Comparison of ENCODE assay signal across 22 mouse cellular contexts in genomic region chr10:54551734-54552397, GRCm38 (mm10).
DNase-seq lines count a peak whose midpoint lies in the region; ATAC-seq lines count a peak whose summit lies in the region.
"Had no signal": no experiment of that assay in that cellular context is flagged by ENCODE, and none has a peak within 500 bp of the region (broad histone marks: within the 10 kb centered on the region; RNA-seq: fewer than 3 reads in every experiment).

No protein-coding gene starts in this region.

- peak; percentile 1 for DNase-seq in embryonic facial prominence, embryonic 14.5 days (ENCODE audit: low spot score)
- no peak for DNase-seq in embryonic facial prominence, embryonic 10.5 days (ENCODE audit: low spot score)
- DNase-seq in left cerebral cortex, adult 11 months (ENCODE audit: low spot score): peak; percentile 10
- no peak for DNase-seq in left cerebral cortex, postnatal 4 days
- DNase-seq in right cerebral cortex, postnatal 10 days (ENCODE audit: low spot score in 2 of 2): peak; percentile 28 to 33
- no peak for DNase-seq in urinary bladder, postnatal 25 days (ENCODE audit: low spot score)
- DNase-seq in midbrain, embryonic 11.5 days (ENCODE audit: low spot score, missing footprints): no peak
- DNase-seq: cerebellum, adult 11-12 months; cerebellum, postnatal 36 days; gastrocnemius, adult 2 months; heart, postnatal 36 days had no signal

- no peak overlapping the region for H3K27ac ChIP-seq in embryonic facial prominence, embryonic 14.5 days (replicated peaks; ENCODE audit: low read depth, low read length)
- no peak overlapping the region for H3K27ac ChIP-seq in embryonic facial prominence, embryonic 10.5 days (replicated peaks)
- no peak overlapping the region for H3K27ac ChIP-seq in midbrain, embryonic 11.5 days (ENCODE audit: low read depth, low read length)
- H3K27ac ChIP-seq: gastrocnemius, adult 2 months; heart, embryonic 13.5 days; hindbrain, embryonic 15.5 days; kidney, postnatal 0 days; left cerebral cortex, adult 2 months; limb, embryonic 15.5 days; midbrain, embryonic 13.5 days; neural tube, embryonic 15.5 days had no signal

- no peak overlapping the region for H3K9ac ChIP-seq in embryonic facial prominence, embryonic 14.5 days (ENCODE audit: low read depth, low read length)
- H3K9ac ChIP-seq in midbrain, embryonic 11.5 days (ENCODE audit: low read length): no peak overlapping the region
- H3K9ac ChIP-seq: heart, embryonic 13.5 days; hindbrain, embryonic 15.5 days; limb, embryonic 15.5 days; midbrain, embryonic 13.5 days; neural tube, embryonic 15.5 days had no signal

- H3K36me3 ChIP-seq in embryonic facial prominence, embryonic 14.5 days (ENCODE audit: control insufficient read depth, insufficient read depth, low read length): no peaks in the 10 kb centered on the region
- no peaks in the 10 kb centered on the region for H3K36me3 ChIP-seq in embryonic facial prominence, embryonic 10.5 days (replicated peaks)
- no peaks in the 10 kb centered on the region for H3K36me3 ChIP-seq in midbrain, embryonic 11.5 days (ENCODE audit: control insufficient read depth, insufficient read depth, low read length)
- H3K36me3 ChIP-seq: heart, embryonic 13.5 days; hindbrain, embryonic 15.5 days; limb, embryonic 15.5 days; midbrain, embryonic 13.5 days; neural tube, embryonic 15.5 days had no signal

- no peaks in the 10 kb centered on the region for H3K9me3 ChIP-seq in embryonic facial prominence, embryonic 14.5 days (ENCODE audit: control insufficient read depth, low read length)
- H3K9me3 ChIP-seq in embryonic facial prominence, embryonic 10.5 days: no peaks in the 10 kb centered on the region
- H3K9me3 ChIP-seq in midbrain, embryonic 11.5 days (ENCODE audit: control insufficient read depth, low read length): no peaks in the 10 kb centered on the region
- H3K9me3 ChIP-seq: heart, embryonic 13.5 days; hindbrain, embryonic 15.5 days; limb, embryonic 15.5 days; midbrain, embryonic 13.5 days; neural tube, embryonic 15.5 days had no signal

- H3K4me3 ChIP-seq in embryonic facial prominence, embryonic 14.5 days (ENCODE audit: low read depth, low read length): no peak overlapping the region
- H3K4me3 ChIP-seq in embryonic facial prominence, embryonic 10.5 days: no peak overlapping the region
- H3K4me3 ChIP-seq in midbrain, embryonic 11.5 days (ENCODE audit: low read depth, low read length): no peak overlapping the region
- H3K4me3 ChIP-seq: erythroblast, embryonic 14.5 days; gastrocnemius, adult 2 months; heart, embryonic 13.5 days; hindbrain, embryonic 15.5 days; left cerebral cortex, adult 2 months; limb, embryonic 15.5 days; midbrain, embryonic 13.5 days; myocyte; neural tube, embryonic 15.5 days had no signal

- no peak overlapping the region for H3K4me2 ChIP-seq in embryonic facial prominence, embryonic 14.5 days (ENCODE audit: low read depth, low read length)
- no peak overlapping the region for H3K4me2 ChIP-seq in midbrain, embryonic 11.5 days
- H3K4me2 ChIP-seq: heart, embryonic 13.5 days; hindbrain, embryonic 15.5 days; limb, embryonic 15.5 days; midbrain, embryonic 13.5 days; neural tube, embryonic 15.5 days had no signal

- intact Hi-C loops in left cerebral cortex, postnatal 4 days (cut with DNase I): no loop called here

- no peaks in the 10 kb centered on the region for H3K4me1 ChIP-seq in embryonic facial prominence, embryonic 14.5 days (ENCODE audit: control insufficient read depth, insufficient read depth, low read length)
- no peaks in the 10 kb centered on the region for H3K4me1 ChIP-seq in embryonic facial prominence, embryonic 10.5 days
- H3K4me1 ChIP-seq in midbrain, embryonic 11.5 days (ENCODE audit: control insufficient read depth, insufficient read depth, low read length): no peaks in the 10 kb centered on the region
- H3K4me1 ChIP-seq: heart, embryonic 13.5 days; hindbrain, embryonic 15.5 days; limb, embryonic 15.5 days; midbrain, embryonic 13.5 days; neural tube, embryonic 15.5 days had no signal

- ATAC-seq in embryonic facial prominence, embryonic 14.5 days (ENCODE audit: low read depth): no peak
- peak; percentile 62 for ATAC-seq in frontal cortex, adult (ENCODE audit: low TSS enrichment)
- ATAC-seq in midbrain, embryonic 11.5 days (ENCODE audit: low FRiP score): no peak
- ATAC-seq: intestine, embryonic 16.5 days; midbrain, embryonic 13.5 days had no signal

- H3K27me3 ChIP-seq in embryonic facial prominence, embryonic 14.5 days (replicated peaks; ENCODE audit: control insufficient read depth, insufficient read depth, low read length): no peaks in the 10 kb centered on the region
- H3K27me3 ChIP-seq in embryonic facial prominence, embryonic 10.5 days (replicated peaks; ENCODE audit: low read depth, poor library complexity, severe bottlenecking): no peaks in the 10 kb centered on the region
- no peaks in the 10 kb centered on the region for H3K27me3 ChIP-seq in midbrain, embryonic 11.5 days (ENCODE audit: control insufficient read depth, insufficient read depth, low read length)
- H3K27me3 ChIP-seq: heart, embryonic 13.5 days; hindbrain, embryonic 15.5 days; limb, embryonic 15.5 days; midbrain, embryonic 13.5 days; neural tube, embryonic 15.5 days had no signal

- 64% methylated on average over 6 of the region's 6 CpGs for WGBS in embryonic facial prominence, embryonic 14.5 days
- WGBS in embryonic facial prominence, embryonic 10.5 days: 72% methylated on average over 6 of the region's 6 CpGs
- 72% methylated on average over 6 of the region's 6 CpGs for WGBS in midbrain, embryonic 11.5 days

Comparison
In these comparisons a context has a peak if more than half of its experiments do, and no peak if none do; other contexts are left out.
1. DNase-seq: peak in embryonic facial prominence, embryonic 14.5 days (single experiment), left cerebral cortex, adult 11 months (single experiment) and right cerebral cortex, postnatal 10 days (2 of 2); none in embryonic facial prominence, embryonic 10.5 days (single experiment), left cerebral cortex, postnatal 4 days (single experiment), urinary bladder, postnatal 25 days (single experiment) and midbrain, embryonic 11.5 days (single experiment).